Comparison of ENCODE assay signal across 18 mouse cellular contexts in the genomic region with DNA sequence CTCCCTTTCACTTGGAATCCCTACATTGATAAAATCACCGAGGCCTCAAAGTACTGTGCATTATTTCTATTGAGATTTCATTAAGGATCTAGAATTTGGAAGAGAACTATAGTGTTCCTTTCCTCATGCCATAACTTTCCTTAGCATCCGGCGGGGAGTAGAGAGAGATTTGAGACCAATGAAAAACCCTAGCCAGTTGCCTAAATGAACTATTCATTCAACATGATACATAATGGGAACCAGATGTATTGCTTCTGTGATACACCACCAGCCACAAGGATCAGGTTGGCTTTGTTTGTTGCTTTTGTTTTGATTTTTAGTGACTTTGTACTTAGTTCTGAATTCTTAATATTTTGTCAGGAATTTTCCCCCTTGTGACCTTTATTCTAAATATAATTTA. TPM values are rescaled to one million over a fixed set of nuclear protein-coding genes. Genes with fewer than 3 reads are reported as not detected.
"Had no signal": no experiment of that assay in that cellular context is flagged by ENCODE, and none has a peak within 500 bp of the region (broad histone marks: within the 10 kb centered on the region; RNA-seq: fewer than 3 reads in every experiment).

No protein-coding gene starts in this region.

- H3K4me2 ChIP-seq: limb, embryonic 13.5 days; liver, embryonic 13.5 days; midbrain, embryonic 11.5 days had no signal

- H3K9ac ChIP-seq: limb, embryonic 13.5 days; liver, embryonic 13.5 days had no signal

- H3K27ac ChIP-seq: limb, embryonic 13.5 days; liver, embryonic 13.5 days; stomach, postnatal 0 days had no signal

- DNase-seq: kidney, postnatal 14 days; kidney, postnatal 4 days; left cerebral cortex, postnatal 4 days; liver, embryonic 13.5 days; lung, adult 2 months; lung, postnatal 14 days; lung, postnatal 4 days; midbrain, embryonic 14.5 days; right cerebral cortex, adult 18-20 months; right cerebral cortex, postnatal 25 days; thymus, adult 2 months; thymus, postnatal 14 days; thymus, postnatal 4 days had no signal

- H3K9me3 ChIP-seq: limb, embryonic 13.5 days; liver, embryonic 13.5 days had no signal

- H3K27me3 ChIP-seq: limb, embryonic 13.5 days; liver, embryonic 13.5 days had no signal

- H3K4me1 ChIP-seq: limb, embryonic 13.5 days; liver, embryonic 13.5 days had no signal

- H3K36me3 ChIP-seq: limb, embryonic 13.5 days; liver, embryonic 13.5 days had no signal

- H3K4me3 ChIP-seq: limb, embryonic 13.5 days; liver, embryonic 13.5 days had no signal

RNA-seq across cellular contexts. Expression of gene Srpx, which starts 37.1 kb away (rescaled TPM):
- total RNA-seq: megakaryocyte progenitor cell, adult 5-6 weeks; megakaryocyte-erythroid progenitor cell, adult 5-6 weeks had no signal
